Mouse (Mus musculus) brain, embryonic 18.5 days (tissue): ENCODE data around the gene Ccdc65.

Experiments
- DNase-seq: peaks from one replicate; pipeline ENCODE4 v3.0.0-alpha.2; 2012; ENCODE audit warnings: low read depth, low spot score

Gene Ccdc65

GRCm38 (mm10) chr15:98707766-98708372 lies at the start of gene Ccdc65:
Ccdc65 (plus strand) TSS chr15:98708207.
- DNase-seq, result peak; percentile 64

DNA sequence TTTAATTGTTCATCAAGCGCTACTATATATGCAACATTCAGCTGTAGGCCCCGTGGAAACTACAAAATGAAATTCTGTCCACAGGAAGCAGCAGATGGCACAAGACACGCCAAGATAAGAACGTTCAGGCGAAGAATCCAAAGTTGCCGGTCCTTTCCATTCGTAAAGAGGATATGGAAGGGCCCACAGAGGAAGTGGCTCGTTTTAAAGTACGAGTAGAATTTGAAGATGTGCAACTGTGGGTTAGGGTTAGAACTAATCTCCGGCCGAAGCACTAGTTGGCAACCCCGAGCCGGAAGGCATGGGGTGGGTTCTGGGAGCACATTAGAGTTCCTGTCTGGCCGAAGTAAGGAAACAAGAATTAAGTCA lies 45.8 kb upstream of the Ccdc65 start:
- DNase-seq, result no peak

- peak; percentile 94 for DNase-seq
Observed at GRCm38 (mm10) chr15:98662567-98663545, 45.2 kb upstream of the Ccdc65 start, which contains the start of gene Ddx23. Ddx23 (minus strand) TSS chr15:98662894.

DNA sequence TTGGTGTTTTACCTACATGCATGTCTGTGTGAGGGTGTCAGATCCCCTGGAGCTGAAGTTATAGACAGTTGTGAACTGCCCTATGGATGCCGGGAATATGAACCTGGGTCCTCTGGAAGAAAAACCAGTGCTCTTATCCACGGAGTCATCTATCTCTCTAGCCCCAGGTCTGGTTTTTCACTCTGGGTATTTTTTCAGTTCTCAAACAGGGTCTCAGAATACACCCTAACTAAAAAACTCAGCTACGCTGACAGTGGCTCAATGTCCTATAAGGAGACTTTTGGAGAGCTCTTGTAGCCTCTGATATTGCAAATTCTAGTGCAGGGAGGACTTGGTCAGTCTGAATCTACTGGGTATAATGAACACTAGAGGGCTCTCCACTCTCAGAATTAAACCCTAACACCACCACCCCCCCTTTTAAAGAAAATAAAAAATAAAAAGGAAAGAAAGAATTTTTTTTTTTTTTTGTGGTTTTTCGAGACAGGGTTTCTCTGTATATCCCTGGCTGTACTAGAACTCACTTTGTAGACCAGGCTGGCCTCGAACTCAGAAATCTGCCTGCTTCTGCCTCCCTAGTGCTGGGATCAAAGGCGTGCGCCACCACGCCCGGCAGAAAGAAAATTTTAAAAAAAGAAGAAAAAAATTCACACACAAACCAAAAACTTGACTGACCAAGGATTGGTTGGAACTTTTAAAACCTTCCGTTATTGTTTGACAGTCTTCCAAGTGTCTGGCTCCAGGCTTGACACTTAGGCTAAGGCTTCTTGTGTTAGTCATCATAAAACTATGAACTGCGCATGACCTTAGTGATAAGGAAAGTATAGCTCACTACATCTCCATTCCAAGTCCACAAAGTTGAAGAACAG lies 43.7 kb upstream of the Ccdc65 start:
- DNase-seq, result no peak

- no peak for DNase-seq
Observed at GRCm38 (mm10) chr15:98672592-98672991, 35.4 kb upstream of the Ccdc65 start.

DNA sequence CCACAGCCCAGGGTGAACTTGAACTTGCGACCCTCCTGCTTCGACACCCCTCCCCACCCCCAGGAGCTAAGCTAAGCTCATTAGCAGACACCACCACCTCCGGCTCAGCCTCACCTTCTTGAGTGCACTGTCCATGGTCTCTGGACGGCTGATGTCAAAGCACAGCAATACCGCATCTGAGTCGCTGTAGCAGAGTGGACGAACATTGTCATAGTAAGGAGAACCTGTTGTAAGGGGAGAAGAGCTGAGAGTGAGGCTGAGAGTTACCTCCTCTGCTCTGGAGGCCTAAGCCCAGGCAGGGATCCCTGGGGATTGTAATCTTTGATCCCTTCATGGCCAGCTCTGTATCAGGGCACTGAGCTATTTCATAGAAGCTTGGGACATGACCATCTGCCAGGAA lies 34.3 kb upstream of the Ccdc65 start:
- no peak for DNase-seq

DNA sequence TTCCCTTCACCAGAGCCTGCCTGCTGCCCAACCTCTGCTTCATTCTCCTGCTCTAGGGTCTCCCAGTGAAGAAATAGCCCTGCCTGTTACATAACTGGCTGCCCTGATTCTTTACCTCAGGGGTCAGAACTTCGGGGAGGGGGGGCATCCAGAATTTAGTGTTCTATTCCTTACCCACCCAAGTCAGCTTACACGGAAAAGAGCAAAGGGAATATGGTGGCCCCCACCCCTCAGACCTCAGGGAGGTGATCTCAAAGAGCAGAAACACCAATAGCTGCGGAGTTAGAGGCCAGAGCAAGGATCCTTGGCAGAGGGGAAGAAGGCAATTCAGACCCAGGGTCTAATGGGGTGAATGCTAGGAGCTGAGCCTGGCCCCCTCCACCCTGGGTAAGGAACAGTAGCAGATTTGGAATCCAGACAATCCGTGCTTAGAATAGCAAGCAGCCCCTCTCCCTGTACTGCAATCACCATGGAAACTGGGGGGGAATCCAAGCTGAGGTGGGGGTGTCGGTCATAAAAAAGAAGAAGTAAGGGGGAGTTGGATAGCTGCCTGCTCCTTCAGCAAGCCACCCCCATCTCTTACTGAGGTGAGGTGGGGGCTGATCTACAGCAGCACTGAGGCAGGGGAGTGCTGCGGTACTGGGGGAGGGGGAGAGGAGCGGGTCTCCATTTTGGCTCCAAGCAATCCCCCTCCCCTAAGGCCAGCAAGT lies 33.6 kb upstream of the Ccdc65 start:
- DNase-seq, result peak; percentile 77

GRCm38 (mm10) chr15:98674994-98675545 lies 32.9 kb upstream of the Ccdc65 start:
- DNase-seq, result no peak

DNA sequence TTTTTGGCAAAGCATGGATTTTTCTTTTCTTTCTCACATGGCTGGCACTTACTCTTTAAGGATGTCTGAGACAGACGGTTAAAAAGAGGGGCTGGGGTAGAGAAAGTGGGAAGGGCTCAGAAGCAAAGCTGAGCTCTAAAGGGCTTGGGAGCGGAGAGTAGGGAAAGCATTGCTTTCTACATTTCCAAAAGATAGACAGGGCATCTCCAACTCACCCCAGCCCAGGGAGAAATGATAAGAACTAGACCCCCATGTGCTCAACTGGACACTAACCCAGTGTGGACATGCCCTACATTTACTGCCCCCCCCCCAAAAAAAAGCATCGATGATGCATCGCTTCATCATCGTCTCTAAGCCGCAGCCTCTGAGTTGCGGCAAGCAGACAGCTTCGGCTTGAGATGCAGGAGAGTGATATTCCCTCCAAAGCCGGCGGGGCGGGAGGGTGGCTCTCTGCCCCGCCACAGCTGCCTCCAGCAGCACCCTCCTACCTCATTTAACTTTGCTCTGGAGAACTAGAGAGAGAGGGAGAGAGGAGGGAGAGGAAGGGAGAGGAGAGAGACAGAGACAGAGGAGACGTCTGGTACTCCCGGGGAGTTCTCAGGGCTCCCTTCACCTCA lies 32.3 kb upstream of the Ccdc65 start:
- DNase-seq, result no peak

- no peak for DNase-seq
Observed at GRCm38 (mm10) chr15:98676471-98676870, 31.5 kb upstream of the Ccdc65 start.

DNA sequence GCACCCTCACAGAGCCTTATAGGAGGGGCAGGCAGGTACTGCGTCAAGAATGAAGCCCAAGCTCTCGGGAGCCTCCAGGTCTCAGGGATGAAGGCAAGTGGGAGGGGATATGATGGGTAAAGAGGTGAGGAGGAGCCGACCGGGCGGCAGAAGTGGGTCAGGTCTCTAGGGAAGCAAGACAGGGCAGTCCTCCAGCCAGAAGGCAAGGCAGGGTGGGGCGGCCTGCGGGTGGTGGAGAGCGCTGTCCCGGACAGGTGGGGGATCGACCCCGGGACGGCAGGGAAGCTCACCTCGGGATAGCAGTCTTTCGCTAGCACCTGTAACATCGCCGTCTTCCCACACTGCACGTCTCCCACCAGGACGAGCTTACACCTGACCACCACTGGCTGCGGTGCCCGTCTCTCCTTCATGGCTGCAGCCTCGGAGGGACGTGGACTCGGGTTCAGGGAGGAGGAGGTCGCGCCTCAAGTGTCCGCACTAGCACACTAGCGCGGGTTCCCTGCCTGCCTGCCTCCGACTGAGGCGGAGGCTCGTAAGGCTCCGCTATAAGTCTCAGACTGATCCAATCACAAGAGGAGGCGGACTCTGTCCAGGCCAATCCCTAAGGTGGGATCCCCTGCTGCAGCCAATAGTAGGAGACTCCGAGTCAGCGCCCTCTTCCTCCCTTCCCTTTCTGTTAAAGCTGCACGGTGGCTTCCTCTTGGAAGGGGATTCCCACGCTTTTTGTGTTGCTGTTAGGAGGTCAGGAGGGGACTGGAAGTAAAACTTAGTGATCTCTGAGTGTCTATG lies 30.9 kb upstream of the Ccdc65 start, which contains the start of gene Rnd1:
Gene Rnd1 (minus strand): TSS at position 522 of the 789 bp plus-strand sequence.
- DNase-seq, result peak; percentile 88

GRCm38 (mm10) chr15:98677977-98678376 lies 30.0 kb upstream of the Ccdc65 start:
- DNase-seq, result no peak

DNA sequence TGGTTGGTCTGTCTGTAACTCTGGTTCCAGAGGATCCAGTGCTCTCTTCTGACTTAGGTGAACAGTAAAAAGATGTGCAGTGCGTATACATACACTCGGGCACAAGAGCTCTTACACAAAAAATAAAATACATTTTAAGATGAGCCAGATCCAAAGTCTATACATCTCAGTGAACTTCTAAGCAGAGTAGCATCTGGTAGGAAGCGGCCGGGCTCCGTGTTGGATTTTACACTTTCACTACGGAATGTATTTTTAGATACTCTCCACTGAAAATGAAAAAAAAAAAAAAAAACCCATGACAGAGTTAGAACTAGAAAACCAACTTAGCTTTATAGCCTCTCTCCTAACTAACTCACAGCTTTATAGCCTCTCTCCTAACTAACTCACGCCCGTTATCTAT lies 27.3 kb upstream of the Ccdc65 start:
- DNase-seq, result no peak

- no peak for DNase-seq
Observed at GRCm38 (mm10) chr15:98681633-98682032, 26.4 kb upstream of the Ccdc65 start.

DNA sequence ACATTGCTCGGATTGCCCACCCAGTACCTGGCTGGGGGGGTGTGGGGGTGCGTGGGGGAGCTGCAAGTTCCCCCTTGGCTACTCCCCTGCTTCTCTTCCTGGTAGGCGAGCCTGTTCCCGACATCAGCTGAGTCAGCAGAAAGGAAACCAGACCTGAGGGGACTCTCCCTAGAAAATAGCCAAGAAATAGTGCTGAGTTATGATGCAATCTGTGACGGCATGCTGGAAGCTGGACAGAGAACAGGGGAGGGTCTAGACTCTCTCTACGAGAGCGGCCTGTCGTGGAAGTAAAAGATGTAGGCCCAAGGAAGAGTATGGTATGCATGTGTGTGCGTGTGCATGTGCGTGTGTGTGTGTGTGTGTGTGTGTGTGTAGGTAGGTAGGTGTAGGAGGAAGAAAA lies 24.8 kb upstream of the Ccdc65 start:
- DNase-seq, result no peak

GRCm38 (mm10) chr15:98683746-98684145 lies 24.3 kb upstream of the Ccdc65 start:
- no peak for DNase-seq

DNA sequence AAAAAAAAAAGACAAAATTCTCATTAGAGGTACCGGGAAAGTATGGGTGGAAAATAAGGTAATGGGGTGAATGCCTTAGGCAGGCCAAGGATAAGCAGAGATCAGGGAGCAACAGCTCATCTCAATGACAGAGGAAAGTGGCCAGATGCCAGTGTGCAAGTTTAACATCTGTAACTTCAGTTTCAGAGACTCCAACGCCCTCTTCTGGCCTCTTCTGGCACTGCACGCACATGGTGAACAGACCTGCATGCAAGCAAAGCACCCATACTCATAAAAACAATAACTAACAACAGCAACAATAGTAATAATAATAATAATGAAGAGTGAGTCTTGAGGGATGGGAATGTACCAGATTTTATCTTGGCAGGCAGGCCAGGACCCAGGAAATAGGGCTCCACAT lies 22.1 kb upstream of the Ccdc65 start:
- no peak for DNase-seq

GRCm38 (mm10) chr15:98689682-98690081 lies 18.3 kb upstream of the Ccdc65 start:
- DNase-seq, result no peak

- no peak for DNase-seq
Observed at GRCm38 (mm10) chr15:98691486-98692147, 16.4 kb upstream of the Ccdc65 start.
